Mouse (Mus musculus): ENCODE measurements around the gene Mmp27.
A peak's percentile ranks its signal among the peaks of the same experiment; 100 is the strongest.

Gene Mmp27

DNA sequence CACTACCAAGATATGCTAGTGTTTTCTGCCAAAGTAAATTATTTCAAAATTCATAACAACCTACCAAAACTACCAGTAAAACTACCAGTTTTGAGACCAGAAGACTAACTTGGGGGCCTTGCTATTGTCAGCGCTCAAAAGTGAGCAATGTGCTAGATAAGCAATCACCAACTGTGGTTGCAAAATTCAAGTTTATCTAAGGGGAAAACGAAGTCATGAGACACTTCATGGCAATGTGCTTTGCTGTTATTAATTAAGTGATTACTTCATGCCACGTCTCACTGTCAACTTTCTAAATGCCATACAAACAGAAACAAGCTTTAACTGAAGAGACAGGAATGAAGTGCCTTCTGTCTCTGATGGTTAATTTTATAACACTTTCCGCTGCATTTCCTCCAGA lies at the start of gene Mmp27:
TSS of gene Mmp27 (plus strand) at position 235 of the 400 bp plus-strand sequence.
- no peak for DNase-seq (ENCODE audit: low read depth, low spot score)

DNA sequence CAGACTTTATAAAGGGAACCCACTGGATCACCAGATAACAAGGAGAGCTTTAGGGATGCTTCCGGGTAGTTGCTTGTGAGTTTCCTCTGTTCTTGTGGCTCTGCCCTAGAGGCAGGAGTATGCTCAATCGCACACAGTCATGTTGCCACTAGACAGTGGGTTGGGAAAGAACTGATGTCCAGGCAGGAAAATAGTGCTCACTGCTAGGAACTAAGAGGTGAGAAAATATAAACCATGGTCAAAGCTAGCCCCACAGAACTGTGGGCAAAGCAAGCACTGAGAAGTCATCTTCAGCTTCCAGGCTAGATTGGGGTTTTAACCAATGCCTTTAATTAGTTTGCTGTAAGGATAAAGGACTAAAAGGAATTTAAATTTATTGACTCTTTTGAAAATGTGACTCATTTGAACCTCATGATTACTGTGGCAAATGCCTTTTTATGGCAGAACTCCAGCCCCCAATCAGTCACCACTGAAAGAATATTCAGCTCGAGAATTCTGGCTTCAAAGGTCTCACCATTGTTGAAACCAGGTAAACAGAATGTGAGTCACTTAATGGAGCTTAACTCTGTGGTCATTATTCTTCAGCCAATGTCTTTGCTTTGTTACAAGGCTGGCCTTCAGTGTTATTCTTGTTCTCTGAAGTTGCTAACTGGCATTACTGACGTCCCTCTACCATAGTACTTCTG lies 44.8 kb upstream of the Mmp27 start:
- DNase-seq (ENCODE audit: low read depth, low spot score), result no peak

DNA sequence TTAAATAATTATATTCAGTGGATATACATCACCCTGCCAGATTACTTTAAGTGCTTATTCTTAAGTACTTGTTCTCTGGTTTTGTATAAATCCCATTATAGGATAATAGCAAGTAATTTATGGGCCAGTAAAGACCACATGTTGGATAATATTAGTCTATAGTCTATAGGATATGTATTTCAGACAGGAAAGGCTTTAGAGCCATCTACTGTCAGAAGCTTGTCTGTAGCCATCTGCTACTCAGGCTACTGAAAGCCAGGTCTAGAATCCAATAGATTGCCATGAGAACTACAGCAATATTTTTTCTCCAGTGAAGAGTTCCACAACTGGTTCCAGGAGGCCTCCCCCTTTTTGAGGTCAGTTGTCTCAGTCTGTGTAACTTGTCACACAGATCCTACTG lies 28.4 kb upstream of the Mmp27 start:
- no peak for DNase-seq (ENCODE audit: low read depth, low spot score)

DNA sequence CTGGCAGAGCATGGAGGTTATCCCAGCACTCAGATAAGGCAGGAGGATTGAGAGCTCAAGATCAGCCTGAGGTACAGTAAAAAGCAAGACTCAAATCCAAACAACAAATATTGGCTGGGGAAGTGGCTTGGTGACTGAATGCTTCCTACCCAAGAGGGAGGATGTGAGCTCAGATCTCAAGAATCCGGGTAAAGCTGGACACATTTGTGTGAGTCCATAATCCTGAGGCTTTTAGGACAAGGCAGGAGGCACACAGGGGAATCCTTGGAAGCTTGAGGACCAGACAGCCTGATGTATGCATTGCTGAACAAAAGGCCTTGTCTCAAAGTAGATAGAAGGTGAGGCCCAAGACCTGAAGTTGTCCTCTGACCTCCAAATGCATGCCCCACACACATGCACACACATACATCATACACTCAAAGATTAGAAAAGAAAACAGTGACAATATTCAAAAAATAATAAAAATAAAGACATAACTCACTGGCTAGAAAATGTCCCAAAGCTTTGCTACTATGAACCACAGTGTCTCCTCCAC lies 26.2 kb upstream of the Mmp27 start:
- no peak for DNase-seq (ENCODE audit: low read depth, low spot score)

DNA sequence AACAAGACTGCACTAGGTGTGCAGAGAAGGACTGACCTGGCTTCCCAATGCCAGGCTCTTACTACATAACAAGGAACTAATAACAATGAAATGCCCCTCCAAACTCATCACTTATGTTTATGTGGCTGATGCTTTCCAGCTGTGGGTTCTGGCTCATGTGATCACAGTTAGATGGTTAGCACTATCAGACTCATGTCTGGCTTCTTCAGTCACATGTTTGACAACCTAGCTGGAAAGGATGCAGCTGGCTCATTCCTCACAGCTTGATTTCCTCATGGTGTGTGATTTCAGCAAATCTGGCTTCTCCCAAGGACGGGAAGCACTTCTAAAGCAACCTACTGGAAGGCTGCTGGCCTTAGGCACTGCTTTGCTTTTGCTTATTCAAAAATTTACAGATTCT lies 25.7 kb upstream of the Mmp27 start:
- DNase-seq (ENCODE audit: low read depth, low spot score), result no peak

DNA sequence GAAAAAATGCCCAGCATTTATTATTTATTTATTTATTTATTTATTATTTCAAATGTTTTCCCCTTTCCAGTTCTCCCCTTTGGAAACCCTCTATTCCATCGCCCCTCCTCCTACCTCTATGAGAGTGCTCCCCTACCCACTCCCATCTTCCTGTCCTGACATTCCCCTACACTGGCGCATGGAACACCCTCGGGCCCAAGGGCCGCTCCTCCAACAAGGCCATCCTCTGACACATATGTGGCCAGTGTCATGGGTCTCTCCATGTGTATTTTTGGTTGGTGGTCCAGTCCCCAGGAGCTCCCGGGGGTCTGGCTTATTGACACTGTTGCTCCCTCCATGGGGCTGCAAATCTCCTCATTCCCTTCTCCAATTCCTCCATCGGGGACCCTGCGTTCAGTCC lies 25.3 kb upstream of the Mmp27 start:
- no peak for DNase-seq (ENCODE audit: low read depth, low spot score)

DNA sequence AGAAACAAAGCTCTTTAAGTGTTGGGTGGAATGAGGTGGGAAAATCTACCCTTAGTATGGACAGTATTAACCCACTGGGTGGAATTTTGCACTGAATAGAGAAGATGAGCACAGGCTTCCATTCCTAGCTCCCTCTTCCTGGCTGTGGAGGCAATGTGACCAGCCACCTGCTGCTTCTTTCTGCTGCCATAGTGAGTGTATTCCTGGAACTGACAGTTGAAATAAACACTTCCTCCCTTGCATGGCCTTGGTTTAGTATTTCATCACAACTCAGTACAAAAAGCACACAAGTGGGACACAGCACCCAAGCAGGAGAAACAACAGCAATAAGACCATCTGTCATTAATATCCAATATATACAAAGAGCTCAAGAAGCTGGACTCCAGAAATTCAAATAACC lies 19.3 kb upstream of the Mmp27 start:
- no peak for DNase-seq (ENCODE audit: low read depth, low spot score)

DNA sequence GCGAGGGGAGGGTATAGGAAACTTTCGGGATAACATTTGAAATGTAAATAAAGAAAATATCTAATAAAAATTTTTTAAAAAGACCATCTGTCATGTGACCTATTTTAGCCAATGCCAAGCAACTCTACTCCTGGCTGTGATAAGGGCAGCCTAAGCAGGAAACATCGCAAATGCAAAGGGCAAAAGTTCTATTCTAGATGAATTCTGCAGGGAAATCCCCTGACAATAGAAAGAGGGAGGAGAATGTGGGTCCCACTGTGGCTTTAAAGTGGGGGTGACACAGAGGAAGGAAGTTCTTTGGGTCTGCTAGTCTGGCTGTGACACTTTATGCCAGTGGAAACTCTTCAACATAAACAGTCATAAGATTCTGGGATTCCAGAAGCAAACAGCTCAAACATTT lies 17.7 kb upstream of the Mmp27 start:
- no peak for DNase-seq (ENCODE audit: low read depth, low spot score)

DNA sequence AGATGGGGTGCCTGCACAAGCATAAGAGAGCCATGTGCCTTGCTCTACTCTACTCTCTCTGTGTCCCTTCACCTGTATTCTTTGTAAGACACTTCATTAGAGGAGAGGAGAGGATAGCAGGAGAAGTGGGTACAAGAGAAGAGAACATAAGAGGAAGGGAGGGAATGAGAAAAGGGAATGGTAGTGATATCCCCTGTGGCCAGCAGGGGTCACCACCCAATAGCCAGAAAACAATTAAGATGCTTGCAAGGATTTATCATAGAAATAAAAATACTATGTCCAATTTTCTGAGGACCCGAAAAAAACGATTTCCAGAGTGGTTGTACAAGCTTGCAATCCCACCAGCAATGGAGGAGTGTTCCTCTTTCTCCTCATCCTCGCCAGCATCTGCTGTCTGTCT lies 16.8 kb upstream of the Mmp27 start:
- peak; percentile 27 for DNase-seq (ENCODE audit: low read depth, low spot score)

DNA sequence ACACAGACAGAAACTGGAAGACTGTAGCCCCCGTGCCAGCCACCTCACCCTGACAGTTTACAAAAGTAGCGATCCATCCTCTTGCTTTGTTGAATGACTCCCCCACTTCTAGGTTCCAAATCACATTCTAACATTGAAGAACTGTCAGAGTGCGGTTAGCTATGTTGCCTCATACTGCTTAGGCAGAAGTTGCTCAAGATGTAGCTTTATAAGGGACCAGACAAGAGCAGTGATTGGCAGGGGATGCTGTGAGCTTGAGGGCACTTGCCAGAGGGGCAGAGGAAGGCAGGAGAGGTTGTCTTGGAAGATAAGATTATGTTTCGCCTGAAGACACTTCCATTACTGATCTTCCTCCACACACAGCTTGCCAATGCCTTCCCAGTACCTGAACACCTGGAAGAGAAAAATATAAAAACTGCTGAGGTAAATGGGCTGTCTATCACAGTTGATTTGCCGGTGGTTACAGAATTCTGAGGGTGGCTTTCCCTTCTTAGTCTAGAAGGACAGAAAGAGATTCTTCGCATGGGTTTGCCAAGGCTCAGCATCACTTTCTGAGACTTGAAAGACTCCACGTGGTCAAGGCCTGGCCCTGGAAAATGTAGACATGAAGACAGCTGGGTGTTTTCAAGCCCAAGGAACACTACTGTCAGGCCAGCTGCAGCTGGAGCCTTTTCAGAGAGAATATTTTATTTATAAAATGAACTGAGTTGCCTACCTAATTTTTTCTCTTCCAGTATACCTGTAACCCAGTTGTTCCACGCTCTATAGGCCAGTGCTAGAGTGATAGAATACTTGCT lies 12.8 kb upstream of the Mmp27 start, which contains the start of gene Mmp8:
TSS of gene Mmp8 (plus strand) at position 236 of the 797 bp plus-strand sequence.
- DNase-seq (ENCODE audit: low read depth, low spot score), result no peak

DNA sequence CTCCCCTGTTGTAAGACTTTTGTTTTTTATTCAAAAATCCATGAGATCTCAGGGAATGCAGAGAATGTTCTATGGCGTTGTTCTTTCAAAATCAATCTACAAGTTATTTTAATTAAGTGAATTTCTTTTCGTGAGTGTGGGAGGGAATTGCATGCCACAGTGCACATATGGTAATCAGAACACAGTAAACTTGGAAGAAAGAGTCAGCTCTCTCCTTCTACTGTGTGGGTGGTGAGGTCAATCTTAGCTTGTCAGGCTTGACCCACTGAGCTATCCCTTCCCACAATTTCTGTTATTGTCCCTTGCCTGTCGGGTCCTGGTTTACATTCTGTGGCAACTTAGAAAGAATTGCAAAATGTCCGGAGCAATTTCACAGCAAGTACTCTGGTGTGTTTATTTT lies 11.2 kb upstream of the Mmp27 start:
- no peak for DNase-seq (ENCODE audit: low read depth, low spot score)

DNA sequence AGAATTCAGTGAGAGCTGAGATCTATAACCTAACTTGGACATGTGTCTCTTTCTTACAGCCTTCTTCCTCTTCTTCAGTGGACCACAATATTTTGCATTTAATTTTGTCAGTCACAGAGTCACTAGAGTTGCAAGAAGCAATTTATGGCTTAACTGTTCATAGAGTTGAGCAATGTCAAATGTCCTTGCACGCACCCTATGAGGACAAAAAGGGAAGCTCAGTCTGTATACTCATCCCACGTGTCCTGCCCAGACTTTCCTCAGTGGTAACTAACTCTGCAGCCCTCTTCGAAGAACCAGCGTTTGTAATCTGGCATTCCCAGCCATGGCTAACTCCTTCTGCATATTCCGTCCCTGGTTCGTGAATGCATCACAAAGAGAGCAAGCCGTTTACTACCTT lies 3.8 kb upstream of the Mmp27 start:
- no peak for DNase-seq (ENCODE audit: low read depth, low spot score)

DNA sequence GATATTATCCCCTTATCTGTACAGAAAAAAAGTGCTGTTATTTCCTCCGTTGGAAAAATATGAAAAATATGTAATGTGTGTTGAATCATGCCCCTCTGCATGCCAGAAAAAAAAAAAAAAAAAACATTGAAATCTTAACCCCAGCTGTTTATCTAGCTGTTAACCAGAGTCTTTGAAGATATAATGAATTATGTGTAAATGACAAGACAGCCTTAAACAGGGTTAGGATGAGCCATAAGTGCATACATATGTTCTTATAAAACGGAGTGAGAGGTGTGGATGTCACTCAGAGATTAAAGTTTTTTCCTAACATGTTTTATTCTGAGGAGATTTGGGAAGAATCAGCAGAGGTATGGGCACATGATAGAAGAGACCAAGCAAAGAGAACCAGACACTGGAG lies 3.3 kb upstream of the Mmp27 start:
- DNase-seq (ENCODE audit: low read depth, low spot score), result no peak

DNA sequence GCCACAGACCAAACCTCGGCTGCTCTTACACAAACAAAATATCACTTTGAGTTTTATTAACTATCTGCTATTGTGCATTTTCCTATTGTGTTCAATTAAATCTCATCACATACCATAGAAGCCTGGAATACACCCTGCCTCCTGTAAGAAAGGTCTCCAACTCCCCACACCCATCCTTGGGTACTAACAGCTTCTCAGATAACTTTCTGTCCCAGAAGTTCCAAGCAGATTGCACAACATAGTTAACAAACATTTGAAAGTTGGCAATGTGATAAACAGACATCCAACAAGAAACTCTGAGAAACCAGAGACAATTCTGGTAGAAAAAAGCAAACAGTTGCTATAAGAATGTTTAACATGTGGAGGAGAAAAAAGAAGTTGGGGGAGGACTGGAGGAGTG lies 711 bp upstream of the Mmp27 start:
- no peak for DNase-seq (ENCODE audit: low read depth, low spot score)

DNA sequence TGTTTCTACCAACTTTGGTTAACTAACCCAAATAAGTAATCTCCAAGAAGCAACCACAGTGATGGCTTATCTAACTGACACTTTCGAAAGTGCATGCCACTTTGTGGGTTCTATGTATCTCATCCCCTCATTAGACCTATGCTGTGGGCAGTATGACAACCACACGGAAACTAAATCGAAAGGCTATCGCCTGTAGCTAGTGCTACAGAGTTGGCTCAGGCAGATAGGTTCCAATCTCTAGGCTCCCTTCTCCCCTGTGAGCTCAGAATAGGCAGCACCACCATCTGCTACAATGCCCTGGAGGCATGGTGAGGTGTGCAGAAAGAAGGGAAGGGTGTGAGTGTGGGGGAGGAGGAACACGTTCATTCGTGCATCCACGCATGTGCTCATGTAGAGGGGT lies 992 bp downstream of the Mmp27 start:
- no peak for DNase-seq (ENCODE audit: low read depth, low spot score)

DNA sequence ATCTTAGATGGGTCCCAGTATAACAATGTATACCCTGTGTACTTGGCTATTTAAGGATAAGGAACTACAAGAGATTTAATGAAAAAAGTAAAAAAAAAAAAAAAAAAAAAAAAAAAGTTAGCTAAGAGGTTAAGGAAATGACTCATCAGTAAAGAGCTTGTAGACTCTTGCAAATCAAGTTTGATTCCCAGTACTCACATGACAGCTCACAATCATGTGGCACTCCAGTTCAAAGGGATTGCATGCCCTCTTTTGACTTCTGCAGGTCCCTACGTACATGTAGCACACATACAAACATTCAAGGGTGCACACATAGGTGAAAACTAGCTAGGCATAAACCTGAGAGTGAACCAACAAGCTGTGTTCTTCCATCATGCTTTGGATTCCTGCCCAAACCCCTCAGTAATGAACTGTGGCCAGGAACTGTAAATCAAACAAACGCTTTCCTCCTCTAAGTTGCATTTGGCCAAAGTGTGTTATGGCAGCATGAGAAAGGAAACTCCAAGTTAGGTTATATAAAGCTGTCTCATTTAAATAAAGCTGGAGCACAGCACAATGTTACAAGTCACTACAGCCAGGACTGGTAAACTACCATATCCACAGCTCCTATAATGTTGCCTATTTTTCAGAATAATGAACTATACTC lies 1.6 kb downstream of the Mmp27 start:
- no peak for DNase-seq (ENCODE audit: low read depth, low spot score)

DNA sequence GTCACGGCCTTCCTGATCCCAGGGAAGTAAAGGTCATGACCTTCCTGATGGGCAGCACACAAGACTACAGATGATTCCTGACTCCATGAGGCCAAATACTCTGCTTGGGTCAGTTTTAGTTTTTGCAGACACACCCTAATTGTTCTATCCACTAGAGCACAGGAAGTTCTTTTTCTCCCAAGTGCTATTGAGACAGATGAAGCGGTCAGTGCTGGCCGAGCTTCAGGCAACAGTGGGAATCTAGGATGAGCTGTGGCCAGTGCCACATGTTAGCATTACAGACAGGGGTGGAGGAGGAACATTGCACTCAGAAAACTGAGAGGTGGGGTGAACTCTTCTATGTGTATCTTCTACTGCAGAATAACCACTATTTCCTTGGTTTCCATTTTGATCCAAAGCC lies 4.3 kb downstream of the Mmp27 start:
- no peak for DNase-seq (ENCODE audit: low read depth, low spot score)

DNA sequence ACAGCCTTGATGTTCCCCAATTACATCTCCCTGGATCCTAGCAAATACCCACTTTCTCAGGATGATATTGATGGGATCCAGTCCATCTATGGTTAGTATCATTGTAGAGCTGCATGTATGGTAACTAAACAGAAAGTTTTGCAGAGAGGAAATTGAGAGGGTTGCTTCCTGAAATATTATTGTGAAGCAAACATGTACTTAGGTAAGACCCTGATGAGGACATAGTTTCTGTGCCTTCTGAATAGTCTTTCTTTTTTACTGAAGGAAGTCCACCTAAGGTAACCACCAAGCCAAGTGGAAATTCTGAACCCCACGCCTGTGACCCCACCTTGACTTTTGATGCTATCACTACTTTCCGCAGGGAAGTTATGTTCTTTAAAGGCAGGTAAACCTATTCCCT lies 6.2 kb downstream of the Mmp27 start:
- no peak for DNase-seq (ENCODE audit: low read depth, low spot score)

DNA sequence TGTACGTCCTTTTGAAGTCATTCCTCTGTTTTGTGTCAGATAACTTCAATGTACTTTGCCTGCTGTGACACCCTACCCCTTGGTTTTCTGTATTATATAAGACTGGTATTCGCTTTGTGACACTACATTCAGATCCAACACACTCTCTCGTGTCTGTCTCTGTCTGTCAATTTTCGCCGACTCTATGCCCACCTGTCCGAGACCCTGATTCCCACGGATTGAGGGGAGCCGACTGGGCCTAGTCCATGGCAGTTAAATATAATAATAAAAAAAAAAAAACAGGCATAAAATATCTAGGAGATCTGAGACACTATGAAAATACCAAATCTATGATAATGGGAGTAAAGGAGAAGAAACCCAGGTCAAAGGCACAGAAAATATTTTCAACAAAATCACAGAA lies 18.9 kb downstream of the Mmp27 start:
- no peak for DNase-seq (ENCODE audit: low read depth, low spot score)

DNA sequence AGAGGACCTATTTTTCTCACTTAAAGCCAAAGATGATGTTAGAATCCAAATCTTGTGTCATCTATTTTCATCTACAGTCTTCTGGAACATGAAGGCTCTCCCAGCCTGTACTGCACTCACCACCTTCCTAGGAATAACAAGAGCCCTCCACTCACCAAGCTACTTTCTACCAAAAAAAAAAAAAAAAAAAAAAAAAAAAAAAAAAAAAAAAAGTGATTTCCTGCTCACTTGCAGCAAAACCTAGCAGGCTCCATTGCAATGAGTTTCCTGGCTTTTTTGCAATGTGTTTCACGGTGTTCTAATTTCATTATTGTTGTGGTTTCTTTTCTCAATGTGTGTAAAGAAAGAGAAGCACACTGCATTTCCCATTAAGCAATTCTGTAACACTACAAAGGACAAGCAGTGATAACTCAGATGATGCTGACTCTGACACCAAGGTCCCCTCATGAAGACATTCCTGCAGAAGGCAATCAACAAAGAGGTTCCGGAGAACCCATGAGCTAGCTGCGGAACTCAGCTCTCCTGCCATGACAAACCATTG lies 22.1 kb downstream of the Mmp27 start:
- DNase-seq (ENCODE audit: low read depth, low spot score), result no peak

DNA sequence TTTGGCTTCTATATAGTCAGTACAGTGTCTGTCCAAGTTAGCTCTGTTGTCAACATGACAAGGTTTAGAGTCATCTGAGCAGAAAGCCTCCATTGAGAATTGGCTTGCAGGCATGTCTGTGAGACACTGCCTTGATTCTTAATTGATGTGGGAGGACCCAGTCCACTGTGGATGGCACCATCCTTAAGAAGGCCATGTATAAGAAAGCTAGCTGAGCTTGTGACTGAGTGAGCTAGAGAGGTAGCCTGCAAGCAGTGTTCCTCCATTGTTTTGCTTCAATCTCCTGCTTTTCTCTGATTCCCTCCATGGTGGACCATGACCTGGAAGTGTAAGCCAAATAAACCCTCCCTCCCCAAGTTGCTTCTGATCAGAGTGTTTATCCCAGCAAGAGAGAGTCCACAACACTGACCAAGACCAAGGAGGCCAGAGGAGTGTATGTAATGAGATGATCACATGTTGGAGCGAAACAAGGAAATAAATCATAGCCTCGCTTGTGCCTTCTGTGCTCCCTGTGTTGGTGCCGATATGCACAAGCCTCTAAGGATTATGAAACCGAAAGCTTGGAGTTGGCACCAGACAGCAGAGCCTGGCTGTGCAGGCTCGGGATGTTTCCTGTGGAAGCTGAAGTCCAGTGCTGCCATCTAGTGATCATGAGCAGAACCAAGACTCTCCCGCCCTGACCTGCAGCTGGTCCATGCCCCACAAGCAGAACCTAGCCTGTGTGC lies 23.8 kb downstream of the Mmp27 start:
- peak; percentile 73 for DNase-seq (ENCODE audit: low read depth, low spot score)

Measured in R1 (cell line).